Mouse (Mus musculus): ENCODE measurements around the gene Trp53bp1. TPM values are rescaled to one million over a fixed set of nuclear protein-coding genes. Genes with fewer than 3 reads are reported as not detected.

Trp53bp1 gene
- 10 to 100 TPM; 51.6 to 57.8 TPM for total RNA-seq (2021)

DNA sequence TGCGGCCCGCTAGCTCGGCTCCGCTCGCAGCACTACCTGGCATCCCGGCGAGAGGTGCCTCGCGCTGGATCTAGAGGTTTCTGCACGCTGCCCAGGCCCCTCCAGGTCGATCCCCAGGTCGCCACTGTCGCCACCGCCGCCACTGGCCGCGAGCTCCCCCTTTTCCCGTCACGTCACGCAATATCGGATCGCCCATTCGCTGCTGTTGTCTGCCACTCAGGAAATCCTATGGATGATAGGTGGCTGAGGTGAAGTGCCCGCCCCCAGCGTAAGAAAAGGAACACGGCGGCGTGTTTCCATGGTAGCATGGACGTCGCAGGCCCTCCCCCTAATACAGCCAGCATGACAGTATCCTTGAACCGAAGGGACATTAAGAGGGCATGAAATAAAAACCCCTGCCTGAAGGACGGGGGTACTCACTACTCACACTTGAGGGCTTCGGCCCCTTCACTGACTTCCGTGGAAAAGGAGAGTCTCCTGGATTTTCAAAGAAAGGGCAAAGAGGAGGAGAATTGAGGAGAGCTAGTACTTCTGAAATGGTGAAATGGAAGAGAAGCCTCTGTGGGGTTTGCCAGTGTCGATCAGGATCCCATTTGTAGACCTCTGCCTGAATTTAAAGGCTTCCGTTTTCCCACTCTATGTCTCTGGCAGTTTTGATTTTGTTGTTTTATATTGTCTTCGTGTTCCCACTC is at the start of gene Trp53bp1:
TSS of gene Trp53bp1 (minus strand) at position 172 of the 692 bp plus-strand sequence.
- peak; percentile 98 for DNase-seq
- intact Hi-C loops (cut with DNase I): loop anchor here (2.0 kb wide), 1 partner anchor 17 kb away; the partner anchor contains the start of gene Map1a

GRCm38 (mm10) chr2:121316278-121316677 is 45.1 kb upstream of the Trp53bp1 start:
- DNase-seq: no peak
- intact Hi-C loops (cut with DNase I): no loop called here

DNA sequence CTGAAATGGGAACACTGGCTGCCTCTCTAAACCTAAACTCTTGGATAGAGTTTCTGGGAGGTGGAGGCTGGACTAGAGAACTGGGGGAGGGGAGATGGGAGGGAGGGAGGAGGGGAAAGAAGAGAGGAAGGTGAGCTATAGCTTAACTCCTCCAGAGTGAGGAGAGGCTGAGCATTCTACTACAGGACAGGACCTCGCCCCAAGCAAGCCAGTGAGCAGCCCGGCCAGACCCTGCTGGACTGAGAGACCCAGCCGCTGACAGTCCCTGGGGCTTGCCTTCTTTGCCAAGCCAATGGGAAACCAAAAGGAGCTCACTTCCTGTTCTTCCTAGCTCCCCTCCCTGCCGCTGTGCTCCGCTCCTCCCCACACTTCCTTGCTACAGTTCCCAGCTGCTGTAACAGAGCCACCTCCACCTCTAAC is 37.8 kb upstream of the Trp53bp1 start:
- intact Hi-C loops (cut with DNase I): no loop called here
- DNase-seq: peak; percentile 63 to 67

DNA sequence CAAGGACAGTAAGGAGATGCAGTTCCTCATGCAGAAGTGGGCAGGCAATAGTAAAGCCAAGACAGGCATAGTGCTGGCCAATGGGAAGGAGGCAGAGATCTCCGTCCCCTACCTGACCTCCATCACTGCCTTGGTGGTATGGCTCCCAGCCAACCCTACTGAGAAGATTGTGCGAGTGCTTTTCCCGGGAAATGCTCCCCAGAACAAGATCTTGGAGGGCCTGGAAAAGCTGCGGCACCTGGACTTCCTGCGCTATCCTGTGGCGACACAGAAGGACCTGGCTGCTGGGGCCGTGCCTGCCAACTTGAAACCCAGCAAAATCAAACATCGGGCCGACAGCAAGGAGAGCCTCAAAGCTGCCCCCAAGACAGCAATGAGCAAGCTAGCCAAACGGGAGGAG is 28.8 kb upstream of the Trp53bp1 start:
- intact Hi-C loops (cut with DNase I): no loop called here

GRCm38 (mm10) chr2:121299471-121299870 is 28.3 kb upstream of the Trp53bp1 start:
- intact Hi-C loops (cut with DNase I): no loop called here
- DNase-seq: no peak

More for the DNA sequence above, 28.8 kb upstream of the Trp53bp1 start:
- no peak for DNase-seq

DNA sequence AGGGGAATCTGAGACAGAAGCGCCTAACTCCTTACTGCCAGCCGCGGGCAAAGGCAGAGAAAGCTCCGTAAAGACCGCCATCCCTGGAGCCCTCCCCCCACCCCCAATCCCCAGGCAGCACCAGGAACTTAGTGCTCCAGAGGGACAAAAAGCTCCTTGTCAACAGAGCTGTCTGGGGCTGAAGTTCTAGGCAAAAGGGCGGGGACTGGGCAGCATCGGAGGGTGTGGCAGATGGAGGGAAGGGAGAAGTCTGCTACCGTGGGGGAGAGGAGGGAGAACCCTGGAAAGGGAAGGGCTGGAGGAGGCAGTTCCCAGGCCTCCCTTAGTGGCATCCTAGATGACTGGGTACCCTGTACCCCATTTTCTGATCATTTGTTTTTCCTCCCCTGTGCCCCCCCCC is 26.9 kb upstream of the Trp53bp1 start:
- intact Hi-C loops (cut with DNase I): no loop called here

GRCm38 (mm10) chr2:121297701-121298100 is 26.5 kb upstream of the Trp53bp1 start:
- no peak for DNase-seq
- intact Hi-C loops (cut with DNase I): no loop called here

More for the DNA sequence above, 26.9 kb upstream of the Trp53bp1 start:
- no peak for DNase-seq

DNA sequence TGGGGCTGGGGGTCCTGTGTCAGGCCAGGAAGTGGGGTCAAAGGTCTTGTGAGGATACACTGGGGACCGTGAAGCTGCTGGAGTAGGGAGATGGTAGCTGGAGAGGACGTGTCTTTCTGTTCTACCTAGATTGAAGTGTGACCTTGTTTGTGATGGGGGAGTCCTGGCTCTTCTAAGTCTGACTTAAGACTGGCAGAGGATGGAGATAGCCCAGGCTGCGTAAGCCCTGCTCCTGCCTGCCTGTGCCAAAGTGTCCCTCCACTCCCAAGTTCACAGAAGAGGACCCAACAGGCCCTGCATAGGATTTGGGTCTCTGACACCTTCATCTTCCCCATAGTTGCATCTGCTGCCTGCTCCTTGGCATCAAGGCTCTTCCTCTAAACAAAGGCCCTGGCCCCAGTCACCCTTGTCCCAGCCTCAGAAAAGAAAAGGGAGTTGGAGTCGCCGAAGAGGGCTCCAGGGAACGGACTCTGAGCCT is 25.6 kb upstream of the Trp53bp1 start:
- DNase-seq: no peak
- intact Hi-C loops (cut with DNase I): no loop called here

DNA sequence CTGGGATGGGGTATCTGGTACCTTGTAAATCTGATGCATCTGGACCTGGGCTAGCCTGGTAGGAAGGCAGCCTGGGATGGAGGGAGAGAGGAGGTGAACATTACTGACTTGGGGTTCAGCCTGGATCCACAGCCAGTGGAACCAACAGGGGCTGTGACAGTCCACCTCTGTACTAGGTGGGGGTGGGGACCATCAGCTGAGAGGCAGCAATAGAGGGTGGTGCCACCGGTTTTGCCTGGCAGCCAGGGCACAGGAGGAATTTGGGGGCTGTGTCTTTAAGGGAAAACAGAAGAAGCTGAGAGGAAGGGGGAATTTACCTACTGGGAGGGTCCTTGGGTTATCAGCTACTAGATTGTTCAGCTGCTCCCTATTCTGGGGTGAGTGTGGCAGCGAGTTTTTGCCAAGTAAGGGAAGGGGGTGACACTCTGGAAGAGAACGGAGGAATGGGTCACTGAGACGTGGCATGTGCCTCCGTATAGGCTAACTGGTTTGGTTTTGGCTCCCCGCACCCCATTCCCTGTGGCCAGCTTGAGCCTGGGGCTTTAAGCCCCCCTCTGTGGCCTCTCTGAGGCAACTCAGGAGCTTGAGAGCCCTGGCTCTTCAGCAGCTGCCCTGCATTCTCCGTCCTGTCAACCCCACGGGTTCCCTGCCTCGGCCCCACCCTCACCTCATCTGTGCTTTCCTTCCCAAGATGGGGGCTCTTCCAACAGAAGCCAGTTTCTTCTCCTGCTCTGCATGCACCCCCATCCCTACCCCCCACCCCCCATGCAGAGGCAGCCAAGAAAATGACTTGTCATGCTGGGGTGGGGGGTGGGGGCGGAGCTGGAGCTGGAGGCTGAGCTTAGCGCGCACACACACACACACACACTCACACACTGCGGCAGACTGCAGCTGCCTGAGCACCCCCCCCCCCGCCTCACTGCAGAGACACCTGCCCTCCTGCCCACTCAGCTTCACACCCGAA is 24.7 kb upstream of the Trp53bp1 start:
- intact Hi-C loops (cut with DNase I): no loop called here
- peak; percentile 42 to 45 for DNase-seq

DNA sequence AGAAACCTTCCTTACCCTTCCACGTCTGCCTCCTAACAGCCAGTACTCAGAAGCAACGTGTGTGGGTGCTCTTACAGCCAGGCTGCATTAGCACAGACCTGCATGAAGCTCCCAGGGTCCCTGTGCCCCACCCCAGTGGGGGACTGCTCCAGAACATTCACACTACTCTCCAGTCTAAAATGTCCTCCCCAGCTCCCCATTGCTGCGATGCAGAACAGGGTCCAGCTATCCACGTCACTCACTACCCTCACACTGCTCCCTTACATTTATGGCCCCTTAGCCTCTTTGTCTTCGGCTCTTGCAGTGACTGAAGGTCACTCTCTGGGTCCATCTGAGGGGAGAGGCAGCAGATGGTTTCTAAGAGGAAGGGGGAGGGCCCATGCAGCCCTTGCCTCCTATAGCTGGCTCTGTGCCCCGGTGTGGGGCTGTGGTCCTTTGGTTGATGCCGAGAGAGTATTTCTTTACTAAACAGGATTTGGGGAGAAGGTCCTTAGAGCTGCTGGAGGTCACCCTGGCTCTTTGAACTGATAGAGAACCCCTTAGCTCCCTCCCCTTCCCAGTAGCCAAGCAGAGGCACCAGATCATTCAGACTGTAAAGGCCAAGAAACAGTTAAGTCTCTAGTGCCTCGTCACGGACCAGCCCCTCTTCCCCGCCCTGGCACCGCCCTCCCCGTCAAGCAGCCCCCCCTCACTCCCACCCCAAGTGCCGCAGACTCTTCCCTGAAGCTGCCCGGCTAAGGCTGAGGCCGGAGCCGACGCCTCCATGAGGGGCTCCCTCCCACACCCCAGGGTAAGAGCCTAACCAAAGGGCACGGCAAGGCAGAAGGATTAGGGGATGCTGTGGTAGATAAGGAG is 23.8 kb upstream of the Trp53bp1 start:
- DNase-seq: peak; percentile 63 to 64
- intact Hi-C loops (cut with DNase I): loop anchor here (5.0 kb wide), 1 partner anchor 57 kb away; no protein-coding TSS in a partner anchor

- intact Hi-C loops (cut with DNase I): loop anchor here (5.0 kb wide), 1 partner anchor 58 kb away; no protein-coding TSS in a partner anchor
These were observed 23.0 kb upstream of the Trp53bp1 start for GRCm38 (mm10) chr2:121294182-121294581.

GRCm38 (mm10) chr2:121292316-121293013 is 21.3 kb upstream of the Trp53bp1 start:
- no peak for DNase-seq
- intact Hi-C loops (cut with DNase I): loop anchor here (5.0 kb wide), 1 partner anchor 60 kb away; no protein-coding TSS in a partner anchor

More at GRCm38 (mm10) chr2:121294182-121294581, 23.0 kb upstream of the Trp53bp1 start:
- peak; percentile 80 to 85 for DNase-seq

- intact Hi-C loops (cut with DNase I): loop anchor here (2.0 to 5.0 kb wide), 2 partner anchors 19 to 62 kb away; partner anchors contain the start of gene Trp53bp1
- peak in 1 of 2 experiments; percentile 24 for DNase-seq
These were observed 18.7 kb upstream of the Trp53bp1 start for GRCm38 (mm10) chr2:121289730-121290540.

DNA sequence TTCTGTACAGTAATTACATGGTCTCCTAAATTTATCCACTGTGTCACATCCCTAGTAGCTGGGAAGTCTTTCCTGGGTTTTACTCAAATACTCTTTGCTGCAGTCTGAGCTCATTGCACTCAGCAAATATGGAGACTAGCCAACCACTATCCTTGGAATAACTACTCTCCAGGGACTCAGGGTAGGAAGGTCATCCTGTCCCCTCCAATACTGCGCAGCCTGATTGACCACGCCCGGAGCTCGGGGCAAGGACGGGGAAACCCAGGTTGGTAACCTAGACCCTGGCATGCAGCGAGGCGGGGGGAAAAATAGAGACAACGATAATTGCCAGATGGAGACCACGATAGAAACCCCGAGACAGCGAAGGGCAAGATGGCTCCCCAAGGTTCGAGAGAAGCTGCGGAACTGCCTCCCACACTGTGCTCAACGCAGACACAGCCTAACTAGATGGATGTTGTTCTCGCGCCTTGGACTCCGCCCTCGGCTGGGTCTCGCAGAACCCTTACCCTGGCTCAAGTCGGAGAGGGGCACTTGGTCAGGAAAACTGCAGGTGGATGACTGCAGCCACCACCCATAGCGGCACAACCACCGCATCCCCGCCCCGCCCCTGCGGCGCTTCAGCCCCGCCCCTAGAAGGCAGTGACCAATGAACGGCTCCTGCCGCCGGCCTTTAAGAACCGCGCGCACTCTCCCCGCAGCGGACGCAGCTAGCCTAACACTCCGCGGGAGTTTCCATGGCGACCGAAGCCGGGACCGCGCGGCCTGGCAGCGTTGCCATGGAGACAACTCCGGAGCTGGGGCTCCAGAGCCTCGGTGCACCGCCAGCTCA is 17.9 kb upstream of the Trp53bp1 start, which contains the start of gene Map1a:
TSS of gene Map1a (plus strand) at position 700 of the 829 bp plus-strand sequence.
- intact Hi-C loops (cut with DNase I): loop anchor here (2.0 kb wide), 1 partner anchor 18 kb away; the partner anchor contains the start of gene Trp53bp1
- DNase-seq: peak; percentile 93 to 94

DNA sequence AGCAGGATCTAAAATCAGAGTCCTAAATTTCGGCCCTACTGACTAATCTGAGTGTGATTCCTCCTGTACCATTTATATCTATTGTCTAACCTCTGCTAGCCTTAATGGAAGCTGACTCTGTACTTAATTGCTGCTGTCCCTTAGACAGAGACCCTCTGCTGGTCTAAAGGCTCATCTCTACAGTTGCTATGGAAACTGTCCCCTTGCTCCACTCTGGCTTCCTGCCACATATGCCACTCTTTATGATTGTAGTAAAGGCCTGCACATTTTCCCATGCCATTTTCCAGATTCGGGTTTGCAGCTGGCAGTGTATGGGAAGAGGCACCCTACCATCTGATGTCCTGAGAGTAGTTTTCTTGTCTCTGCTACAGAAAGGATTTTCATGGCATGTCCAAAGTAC is 16.6 kb upstream of the Trp53bp1 start:
- no peak for DNase-seq
- intact Hi-C loops (cut with DNase I): loop anchor here (2.0 kb wide), 1 partner anchor 17 kb away; the partner anchor contains the start of gene Trp53bp1

DNA sequence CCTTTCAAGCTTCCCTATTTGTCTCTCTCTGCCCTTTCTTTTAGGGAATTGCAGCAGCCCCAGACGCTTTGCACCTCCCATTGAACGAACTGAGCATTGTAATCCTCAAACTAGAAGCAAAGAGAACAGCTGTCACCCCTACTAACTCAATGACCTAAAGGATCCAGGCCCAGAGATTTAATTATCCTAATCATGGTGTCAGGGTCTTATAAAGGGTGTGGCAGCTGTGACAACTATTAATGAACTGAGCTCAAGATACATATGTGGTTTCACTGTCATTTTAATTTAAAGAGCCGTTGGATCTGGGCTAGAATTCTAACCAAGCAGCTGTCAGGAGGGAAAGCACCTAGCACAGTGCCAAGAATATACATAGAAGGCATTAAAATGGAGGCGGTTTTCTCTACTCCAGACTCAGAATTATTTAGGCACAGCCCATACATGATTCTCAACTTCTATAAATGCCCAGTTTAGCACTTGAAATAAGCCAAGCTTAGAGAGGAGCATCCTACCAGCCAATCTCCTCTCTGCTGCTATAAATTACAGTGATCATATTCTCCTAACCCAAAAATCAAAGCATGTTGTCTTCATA is 815 bp upstream of the Trp53bp1 start:
- intact Hi-C loops (cut with DNase I): loop anchor here (2.0 kb wide), 1 partner anchor 17 kb away; the partner anchor contains the start of gene Map1a
- DNase-seq: no peak
